Mouse (Mus musculus) MEL (cell line): ENCODE data around the gene Zfp212. TPM values are rescaled to one million over a fixed set of nuclear protein-coding genes. Genes with fewer than 3 reads are reported as not detected.

Experiments used
- DNase-seq: peaks from one replicate; pipeline ENCODE4 v3.0.0; 2011; ENCODE audit warnings: low read depth, low spot score
- H3K27ac ChIP-seq: 2 replicates; pipeline ENCODE4 v1.5.1; 2012; ENCODE audit warnings: low read depth, mild to moderate bottlenecking, control low read depth, low read length, moderate library complexity; ENCODE audit not compliant: control insufficient read depth
- H3K27me3 ChIP-seq, 2 experiments: fragments of 150-350 bp in 1 of 2; sonication (generic) in 1 of 2; 2 replicates each; pipeline ENCODE4 v1.6.1; 2012; ENCODE audit warnings: low read length in 2 of 2, mild to moderate bottlenecking in 2 of 2, improper control_type of control experiment in 1 of 2, moderate library complexity in 1 of 2; ENCODE audit not compliant: insufficient read depth in 2 of 2, control insufficient read depth in 1 of 2
- H3K36me3 ChIP-seq, 2 experiments: 2 replicates each; pipeline ENCODE4 v1.6.1; 2012 to 2014; ENCODE audit warnings: low read length in 2 of 2, improper control_type of control experiment in 1 of 2, inconsistent platforms in 1 of 2, mild to moderate bottlenecking in 1 of 2; ENCODE audit not compliant: insufficient read depth in 2 of 2, control insufficient read depth in 1 of 2
- H3K4me1 ChIP-seq, 2 experiments: fragments of 150-350 bp in 1 of 2; sonication (generic) in 1 of 2; 2 replicates each; pipeline ENCODE4 v1.6.1; 2012; ENCODE audit warnings: low read length in 2 of 2, improper control_type of control experiment in 1 of 2, mild to moderate bottlenecking in 1 of 2; ENCODE audit not compliant: insufficient read depth in 2 of 2, control insufficient read depth in 1 of 2
- H3K4me3 ChIP-seq, 2 experiments: fragments of 150-350 bp in 1 of 2; sonication (generic) in 1 of 2; 2 replicates each; pipeline ENCODE4 v1.5.1; 2012; ENCODE audit warnings: low read depth in 2 of 2, low read length in 2 of 2, mild to moderate bottlenecking in 2 of 2, moderate library complexity in 2 of 2, control low read depth in 1 of 2, improper control_type of control experiment in 1 of 2; ENCODE audit not compliant: control insufficient read depth in 1 of 2, insufficient read depth in 1 of 2
- H3K79me2 ChIP-seq: 2 replicates; pipeline ENCODE4 v1.6.1; 2012; ENCODE audit warnings: mild to moderate bottlenecking, low read length, moderate library complexity; ENCODE audit not compliant: control insufficient read depth, poor library complexity, insufficient read depth
- H3K9ac ChIP-seq: 2 replicates; pipeline ENCODE4 v1.6.1; 2012; ENCODE audit warnings: low read depth, mild to moderate bottlenecking, control low read depth, low read length, moderate library complexity; ENCODE audit not compliant: control insufficient read depth, poor library complexity, severe bottlenecking
- H3K9me3 ChIP-seq: fragments of 150-350 bp; sonication (generic); replicated peaks from 2 replicates; pipeline ENCODE4 v1.6.1; 2012; ENCODE audit warnings: mild to moderate bottlenecking, low read length, improper control_type of control experiment, moderate library complexity; ENCODE audit not compliant: insufficient read depth
- CHD1 ChIP-seq: IDR thresholded peaks from 2 replicates; pipeline ENCODE4 v1.6.1; 2012; ENCODE audit warnings: low read depth, mild to moderate bottlenecking, inconsistent platforms, low read length, improper control_type of control experiment
- ETS1 ChIP-seq: IDR thresholded peaks from 2 replicates; pipeline ENCODE4 v1.6.1; 2012; ENCODE audit warnings: low read depth, mild to moderate bottlenecking, inconsistent platforms, low read length, improper control_type of control experiment, moderate library complexity
- GABPA ChIP-seq: IDR thresholded peaks from 2 replicates; pipeline ENCODE4 v1.6.1; 2012; ENCODE audit warnings: low read depth, mild to moderate bottlenecking, inconsistent platforms, low read length, improper control_type of control experiment, moderate library complexity
- GATA1 ChIP-seq: IDR thresholded peaks from 2 replicates; pipeline ENCODE4 v1.6.1; 2011; ENCODE audit warnings: low read depth, low read length, improper control_type of control experiment
- HCFC1 ChIP-seq: IDR thresholded peaks from 2 replicates; pipeline ENCODE4 v1.6.1; 2012; ENCODE audit warnings: low read depth, mild to moderate bottlenecking, inconsistent platforms, low read length, improper control_type of control experiment, moderate library complexity
- JUND ChIP-seq: IDR thresholded peaks from 2 replicates; pipeline ENCODE4 v1.6.1; 2011; ENCODE audit warnings: low read depth, mild to moderate bottlenecking, improper control_type of control experiment, low read length
- MAX ChIP-seq: IDR thresholded peaks from 2 replicates; pipeline ENCODE4 v1.6.1; 2011; ENCODE audit warnings: low read length, improper control_type of control experiment
- MAZ ChIP-seq: IDR thresholded peaks from 2 replicates; pipeline ENCODE4 v1.6.1; 2012; ENCODE audit warnings: low read depth, mild to moderate bottlenecking, inconsistent platforms, low read length, improper control_type of control experiment
- MEF2A ChIP-seq: IDR thresholded peaks from 2 replicates; pipeline ENCODE4 v1.6.1; 2014; ENCODE audit warnings: low read depth, mild to moderate bottlenecking, inconsistent platforms, low read length, improper control_type of control experiment; ENCODE audit not compliant: poor library complexity, insufficient replicate concordance, severe bottlenecking; ENCODE audit errors: extremely low read depth
- MYB ChIP-seq: IDR thresholded peaks from 2 replicates; pipeline ENCODE4 v1.6.1; 2011; ENCODE audit warnings: mild to moderate bottlenecking, low read depth, low read length, improper control_type of control experiment
- MYC ChIP-seq: IDR thresholded peaks from 2 replicates; pipeline ENCODE4 v1.6.1; 2011; ENCODE audit warnings: low read depth, mild to moderate bottlenecking, low read length, improper control_type of control experiment, moderate library complexity
- NELFE ChIP-seq: IDR thresholded peaks from 2 replicates; pipeline ENCODE4 v1.6.1; 2011; ENCODE audit warnings: low read depth, low read length, improper control_type of control experiment
- NRF1 ChIP-seq: IDR thresholded peaks from 2 replicates; pipeline ENCODE4 v1.6.1; 2014; ENCODE audit warnings: low read depth, mild to moderate bottlenecking, inconsistent platforms, low read length, improper control_type of control experiment, moderate library complexity; ENCODE audit not compliant: poor library complexity, insufficient read depth, severe bottlenecking
- POLR2A ChIP-seq, 2 experiments: IDR thresholded peaks; 2 replicates each; pipeline ENCODE4 v1.6.1; 2011 to 2012; ENCODE audit warnings: low read length in 2 of 2, mild to moderate bottlenecking in 2 of 2, control low read depth in 1 of 2, improper control_type of control experiment in 1 of 2, low read depth in 1 of 2, moderate library complexity in 1 of 2; ENCODE audit not compliant: control insufficient read depth in 1 of 2, insufficient read depth in 1 of 2, poor library complexity in 1 of 2
- RCOR1 ChIP-seq: IDR thresholded peaks from 2 replicates; pipeline ENCODE4 v1.6.1; 2012; ENCODE audit warnings: low read depth, mild to moderate bottlenecking, inconsistent platforms, low read length, improper control_type of control experiment
- SIN3A ChIP-seq: IDR thresholded peaks from 2 replicates; pipeline ENCODE4 v1.6.1; 2012; ENCODE audit warnings: low read length, improper control_type of control experiment, inconsistent platforms
- SMC3 ChIP-seq: IDR thresholded peaks from 2 replicates; pipeline ENCODE4 v1.6.1; 2011; ENCODE audit warnings: low read depth, low read length, improper control_type of control experiment
- TBP ChIP-seq: IDR thresholded peaks from 2 replicates; pipeline ENCODE4 v1.8.0; 2011; ENCODE audit warnings: low read depth, low read length, improper control_type of control experiment
- UBTF ChIP-seq: IDR thresholded peaks from 2 replicates; pipeline ENCODE4 v1.6.1; 2012; ENCODE audit warnings: low read depth, mild to moderate bottlenecking, inconsistent platforms, low read length, improper control_type of control experiment, moderate library complexity, borderline replicate concordance; ENCODE audit not compliant: insufficient read depth
- USF2 ChIP-seq, 2 experiments: IDR thresholded peaks; 2 replicates each; pipeline ENCODE4 v1.6.1; 2011 to 2012; ENCODE audit warnings: improper control_type of control experiment in 2 of 2, low read length in 2 of 2, borderline replicate concordance in 1 of 2, inconsistent platforms in 1 of 2, low read depth in 1 of 2, mild to moderate bottlenecking in 1 of 2; ENCODE audit not compliant: insufficient read depth in 1 of 2
- ZKSCAN1 ChIP-seq: IDR thresholded peaks from 2 replicates; pipeline ENCODE4 v1.6.1; 2012; ENCODE audit warnings: low read depth, mild to moderate bottlenecking, inconsistent platforms, low read length, improper control_type of control experiment, moderate library complexity
- ZMIZ1 ChIP-seq: IDR thresholded peaks from 2 replicates; pipeline ENCODE4 v1.6.1; 2012; ENCODE audit warnings: low read depth, mild to moderate bottlenecking, inconsistent platforms, low read length, improper control_type of control experiment, moderate library complexity
- polyA plus RNA-seq, 2 experiments: library from polyadenylated mRNA; stranded (reverse) in 1 of 2; unstranded in 1 of 2; fragments of >175 nt in 1 of 2; fragments of >200 nt in 1 of 2; gene quantifications; 2 replicates each; pipeline versions ENCODE4 v1.2.1 to v1.2.4; 2012; ENCODE audit warnings: low replicate concordance in 2 of 2, low read depth in 1 of 2; ENCODE audit not compliant: insufficient read length in 2 of 2, insufficient read depth in 1 of 2, missing spikeins in 1 of 2
- total RNA-seq: library from RNA; depleted of rRNA; stranded (reverse); fragments of 300-350 nt; gene quantifications from 2 replicates; pipeline ENCODE4 v1.2.3, GENCODE M21; 2012

Zfp212 gene
- total and polyA plus RNA-seq, 3 experiments, result 7.4 to 17.5 TPM; not detected in 1

- Histone ChIP-seq H3K4me3 (no peak overlapping the region), H3K27me3 (no peaks in the 10 kb centered on the region), H3K9ac (no peak overlapping the region), H3K27ac (no peak overlapping the region), H3K79me2 (peaks cover 15% of the 10 kb centered on the region), H3K4me1 (peaks cover 10 to 26% of the 10 kb centered on the region in 2 experiments; a peak in 3 of 4 replicates), H3K9me3 (no peaks in the 10 kb centered on the region), H3K36me3 (peaks cover 0 to 24% of the 10 kb centered on the region in 2 experiments; a peak in 2 of 4 replicates)
- no peak for DNase-seq
- TF ChIP-seq HCFC1 (no peak), CHD1 (no peak), NRF1 (no peak), GABPA (no peak), POLR2A (IDR thresholded peaks at IDR 0.05; ENCODE audit: control insufficient read depth in 1 of 2, insufficient read depth in 1 of 2, low read depth in 1 of 2, low read length in 2 of 2, poor library complexity in 1 of 2) (no peak), ZMIZ1 (no peak)
Measured at GRCm38 (mm10) chr6:47917051-47917450, 3.2 kb upstream of the Zfp212 start.

GRCm38 (mm10) chr6:47918768-47919274 lies 1.5 kb upstream of the Zfp212 start:
- Histone ChIP-seq H3K4me3 (no peak overlapping the region), H3K79me2 (peaks cover 25% of the 10 kb centered on the region), H3K27ac (no peak overlapping the region), H3K9ac (no peak overlapping the region), H3K9me3 (no peaks in the 10 kb centered on the region), H3K4me1 (peaks cover 11 to 27% of the 10 kb centered on the region in 2 experiments; a peak in 3 of 4 replicates), H3K36me3 (peaks cover 0 to 25% of the 10 kb centered on the region in 2 experiments; a peak in 2 of 4 replicates), H3K27me3 (no peaks in the 10 kb centered on the region)
- DNase-seq, result peak; percentile 27
- TF ChIP-seq ETS1 (no peak), GATA1 (0 out of 2 replicates have a peak, but pooled peaks have one; percentile 17), MYC (no peak), ZKSCAN1 (no peak)

GRCm38 (mm10) chr6:47919646-47920446 lies 430 bp upstream of the Zfp212 start:
- Histone ChIP-seq H3K9ac (peak overlapping the region; percentile 93), H3K4me3 (peak overlapping the region; percentile 78 to 91), H3K4me1 (peaks cover 11 to 27% of the 10 kb centered on the region in 2 experiments; a peak in 3 of 4 replicates), H3K27me3 (no peaks in the 10 kb centered on the region), H3K9me3 (no peaks in the 10 kb centered on the region), H3K36me3 (peaks cover 0 to 25% of the 10 kb centered on the region in 2 experiments; a peak in 3 of 4 replicates), H3K27ac (peak overlapping the region; percentile 77), H3K79me2 (peaks cover 28% of the 10 kb centered on the region)
- peak; percentile 58 for DNase-seq
- TF ChIP-seq NELFE (no peak), USF2 (IDR thresholded peaks at IDR 0.05; ENCODE audit: borderline replicate concordance in 1 of 2, insufficient read depth in 1 of 2, low read depth in 1 of 2, low read length in 2 of 2) (no peak), MYB (no peak), ETS1 (0 out of 2 replicates have a peak, but pooled peaks have one; percentile 20), SIN3A (peak; percentile 19; the same call in 1 of the 2 replicates), UBTF (no peak), SMC3 (no peak), RCOR1 (no peak), CHD1 (peak; percentile 87; the same call in 1 of the 2 replicates), GATA1 (no peak), GABPA (no peak), MAX (0 out of 2 replicates have a peak, but pooled peaks have one; percentile 18), TBP (peak; percentile 93), MEF2A (no peak), JUND (no peak), MAZ (no peak)
